Mouse (Mus musculus) E14TG2a.4 (cell line): ENCODE data around the gene Zfp65.

Experiments
- CTCF ChIP-seq: conservative IDR thresholded peaks from 2 replicates; pipeline ENCODE4 v1.5.1; 2014; ENCODE audit warnings: low read length
- NANOG ChIP-seq: IDR thresholded peaks from 2 replicates; pipeline ENCODE4 v1.6.1; 2014; ENCODE audit warnings: borderline replicate concordance, low read length, mixed read lengths

- TF ChIP-seq CTCF (no peak), NANOG (no peak)
These were observed 5.0 kb downstream of the Zfp65 start for GRCm38 (mm10) chr13:67723848-67724479.
